Mouse (Mus musculus) gastrocnemius, postnatal 25 days (tissue): ENCODE measurements around the gene Lrpap1. TPM values are rescaled to one million over a fixed set of nuclear protein-coding genes. Genes with fewer than 3 reads are reported as not detected.

Source experiments
- DNase-seq: peaks from one replicate; pipeline ENCODE4 v3.0.0; 2022
- total RNA-seq, 2 experiments: library from RNA; stranded (reverse); gene quantifications; 1 replicate in 1 of 2; 2 replicates in 1 of 2; pipeline ENCODE4 v1.2.3; 2021

Gene Lrpap1
- total RNA-seq, 2 experiments from 2014 or later, result 22.2 to 35.2 TPM

DNA sequence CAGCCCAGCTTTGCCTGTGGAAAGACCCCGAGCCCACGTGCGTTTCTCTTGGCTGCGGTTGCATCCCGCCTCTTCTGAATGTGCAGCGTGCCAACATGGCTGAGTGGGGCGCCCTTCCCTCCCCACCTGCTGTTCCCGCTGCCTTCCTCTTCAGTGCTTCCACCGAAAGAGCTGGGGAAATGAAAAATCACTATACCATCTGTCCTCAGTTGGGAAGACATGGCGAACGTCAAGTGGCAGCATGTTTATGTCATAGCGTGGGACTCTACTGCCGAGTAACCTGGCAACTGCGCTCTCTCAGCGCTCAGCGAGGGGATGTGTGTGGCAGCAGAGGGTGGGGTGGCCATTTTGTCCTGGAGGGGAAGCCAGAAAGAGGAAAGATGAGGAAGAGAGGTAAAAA, 23.6 kb upstream of the Lrpap1 start:
- no peak for DNase-seq

GRCm38 (mm10) chr5:35120024-35120423, 14.5 kb upstream of the Lrpap1 start:
- DNase-seq, result no peak

DNA sequence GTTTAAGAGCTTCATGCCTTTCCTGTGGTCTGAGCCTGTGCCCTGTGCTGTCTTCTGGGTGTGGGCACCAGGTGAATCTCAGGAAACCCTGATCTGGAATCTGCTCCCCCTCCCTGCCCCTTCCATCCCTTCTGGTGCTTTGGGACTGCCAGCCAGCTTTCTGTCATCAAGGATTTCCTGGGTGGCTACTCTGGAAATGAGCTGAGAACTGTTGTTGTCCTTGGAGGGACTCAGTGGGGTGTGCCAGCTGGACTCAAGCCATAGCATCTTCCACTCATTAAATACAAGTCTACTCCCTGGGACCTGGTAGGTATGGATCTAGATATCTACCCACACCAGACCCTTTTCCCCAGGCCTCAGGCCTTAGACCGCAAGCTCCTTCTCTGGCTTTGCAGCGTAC, 12.9 kb upstream of the Lrpap1 start:
- DNase-seq, result no peak

DNA sequence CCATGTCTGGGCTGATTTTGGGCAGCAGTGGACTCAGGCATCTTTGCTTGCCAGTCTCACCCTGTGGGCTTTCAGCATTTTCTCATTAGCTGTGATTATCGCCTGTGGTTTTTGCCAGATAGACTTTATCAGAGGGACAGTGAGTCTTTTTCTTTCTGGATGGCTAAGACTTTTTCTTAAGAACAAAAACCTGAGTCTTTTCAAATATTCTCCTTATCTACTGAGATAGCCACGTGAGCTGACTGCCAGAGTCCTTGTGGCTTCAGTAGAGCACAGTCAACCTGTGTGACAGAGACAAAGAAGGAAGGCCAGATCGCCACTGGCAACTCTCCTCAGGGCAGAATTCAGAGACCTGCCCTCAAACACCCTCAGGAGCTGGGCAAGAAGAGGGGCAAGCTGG, 12.1 kb upstream of the Lrpap1 start:
- DNase-seq, result no peak

- no peak for DNase-seq
Measured at GRCm38 (mm10) chr5:35116002-35116401, 10.4 kb upstream of the Lrpap1 start.

DNA sequence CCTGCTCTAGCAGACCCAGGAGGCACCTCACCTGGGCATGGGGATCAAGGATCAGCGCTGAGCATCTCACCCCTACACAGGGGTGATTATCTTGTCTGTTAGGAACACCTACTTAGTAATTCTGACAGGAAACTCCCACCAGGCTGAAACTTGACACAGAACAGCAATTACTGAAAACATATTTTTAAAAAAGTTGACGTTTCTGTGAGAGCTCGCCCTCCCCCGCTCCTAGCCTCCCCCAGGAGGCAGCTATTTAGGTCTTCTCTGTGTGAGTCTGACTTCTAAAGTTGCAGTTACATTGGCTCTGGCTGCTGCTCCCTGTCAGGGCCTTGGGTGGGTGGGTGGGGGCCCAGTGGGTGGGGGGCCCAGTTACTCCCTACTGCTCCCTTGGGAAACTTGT, 6.9 kb upstream of the Lrpap1 start:
- no peak for DNase-seq

DNA sequence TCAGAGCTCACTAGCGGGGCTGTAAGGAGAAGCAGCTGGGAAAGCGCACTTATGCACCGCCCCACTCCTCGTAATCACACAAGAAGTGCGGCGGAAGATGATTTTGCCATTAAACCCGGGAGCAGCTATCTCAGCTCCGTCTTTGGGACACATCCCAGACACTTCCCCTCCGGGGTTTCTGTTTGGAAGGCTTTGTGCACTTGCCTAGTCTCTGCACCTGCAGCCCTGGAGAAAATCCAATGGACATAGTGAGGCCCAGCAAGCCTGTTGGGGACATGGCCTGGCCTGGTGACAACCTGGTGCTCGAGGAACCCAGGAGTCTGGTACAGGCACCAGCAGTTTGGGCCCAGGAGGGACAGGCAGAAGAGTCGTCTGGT, 344 bp upstream of the Lrpap1 start:
- DNase-seq, result peak; percentile 50

- no peak for DNase-seq
Measured at GRCm38 (mm10) chr5:35104183-35104959, 1.2 kb downstream of the Lrpap1 start.

- DNase-seq, result no peak
Measured at GRCm38 (mm10) chr5:35103528-35103927, 2.0 kb downstream of the Lrpap1 start.

DNA sequence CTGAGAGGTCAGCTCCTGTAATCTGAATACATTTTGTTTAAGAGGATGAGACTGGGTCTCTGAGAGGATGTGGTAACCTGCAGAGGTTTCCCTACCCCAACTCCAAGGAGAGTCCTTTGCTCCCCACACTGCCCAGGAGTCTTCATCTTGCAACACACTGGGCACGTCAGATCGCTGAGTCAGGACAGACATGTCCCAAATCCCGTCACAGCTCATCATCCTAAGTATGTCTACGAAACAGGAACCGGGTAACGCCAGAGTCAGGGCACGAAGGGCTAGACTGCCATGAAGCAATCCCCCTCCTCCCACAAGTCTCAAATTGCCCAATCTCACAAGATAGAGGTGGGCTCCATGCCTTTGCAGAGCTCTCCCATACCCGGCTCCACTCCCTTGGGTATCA, 2.5 kb downstream of the Lrpap1 start:
- DNase-seq, result no peak

DNA sequence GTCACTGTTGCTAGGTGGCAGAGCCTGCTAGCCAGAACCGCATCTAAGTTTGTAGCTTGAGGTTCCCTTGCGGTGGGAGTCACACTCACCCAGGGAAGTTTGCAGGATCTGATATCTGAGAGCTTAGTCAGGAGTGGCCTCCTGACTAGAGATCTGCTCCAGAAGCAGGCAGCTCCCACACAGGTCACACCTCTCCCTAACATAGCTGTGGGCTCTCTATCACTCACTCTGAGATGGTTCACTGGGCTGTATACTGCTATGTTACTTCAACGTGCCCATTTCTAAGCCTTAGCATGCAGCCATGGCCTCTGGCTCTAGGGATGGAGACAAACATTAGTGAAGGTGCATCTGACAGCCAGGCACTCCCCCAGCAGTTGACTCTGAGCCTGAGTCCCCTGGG, 13.9 kb downstream of the Lrpap1 start:
- DNase-seq, result no peak

DNA sequence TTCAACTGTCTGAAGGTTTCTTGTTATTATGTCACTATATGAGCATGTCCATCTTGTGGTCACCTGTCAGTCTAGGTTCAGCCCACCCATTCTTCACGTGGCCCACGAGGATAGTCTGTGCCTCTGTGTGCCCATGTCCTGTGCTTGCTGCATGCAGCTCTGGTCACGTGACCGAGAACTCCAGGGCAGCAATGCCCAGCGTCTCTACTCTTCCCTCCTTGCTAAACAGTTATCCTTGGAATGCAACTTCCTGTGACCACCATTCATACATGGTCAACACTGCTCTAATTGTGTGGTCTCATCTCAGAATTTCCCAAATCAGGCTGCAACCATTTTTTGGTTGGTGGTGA, 16.0 kb downstream of the Lrpap1 start:
- DNase-seq, result no peak

GRCm38 (mm10) chr5:35088785-35089613, 16.6 kb downstream of the Lrpap1 start:
- DNase-seq, result peak; percentile 57

- peak; percentile 38 for DNase-seq
Measured at GRCm38 (mm10) chr5:35084913-35085312, 20.7 kb downstream of the Lrpap1 start.

- DNase-seq, result no peak
Measured at GRCm38 (mm10) chr5:35079101-35079500, 26.5 kb downstream of the Lrpap1 start.

- DNase-seq, result no peak
Measured at GRCm38 (mm10) chr5:35076369-35076768, 29.2 kb downstream of the Lrpap1 start.

DNA sequence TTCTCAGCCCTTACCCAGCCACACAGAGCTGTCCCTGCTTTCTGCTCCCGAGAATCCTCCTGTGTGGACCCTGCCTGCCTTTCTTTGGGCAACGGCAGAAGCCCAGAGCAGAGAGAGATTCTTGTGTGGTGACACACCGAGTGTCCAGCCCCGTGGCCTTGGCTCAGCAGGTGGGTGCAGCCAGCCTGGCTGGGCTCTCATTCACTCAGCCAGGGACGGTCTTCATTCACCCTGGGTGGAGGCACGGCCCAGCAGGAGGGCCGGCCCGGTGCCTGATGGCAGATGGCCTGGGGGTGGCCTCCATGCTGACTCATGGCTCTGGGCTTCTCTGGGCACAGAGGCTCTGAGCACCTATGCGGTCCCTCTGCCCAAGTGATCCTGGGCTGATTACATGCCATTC, 31.6 kb downstream of the Lrpap1 start:
- DNase-seq, result peak; percentile 87

DNA sequence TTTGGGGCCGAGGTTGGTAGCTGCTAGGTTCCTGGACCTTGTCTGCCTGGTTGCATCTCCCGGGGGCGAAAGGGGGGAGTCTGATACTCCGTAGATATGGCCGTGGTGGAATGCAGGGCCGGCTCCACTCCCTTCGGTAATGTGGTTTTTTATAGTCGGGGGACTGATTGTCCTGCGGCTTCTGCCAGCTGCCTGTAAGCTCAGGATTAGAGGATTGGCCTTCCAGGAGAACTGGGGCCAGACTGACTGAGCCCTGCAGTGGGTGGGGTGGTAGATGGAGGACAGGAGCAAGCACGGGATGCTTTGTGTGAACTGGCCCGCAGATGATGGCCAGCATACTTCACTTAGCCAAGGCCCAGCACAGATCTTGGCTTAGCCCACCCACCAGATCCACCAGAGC, 32.3 kb downstream of the Lrpap1 start:
- peak; percentile 69 for DNase-seq

DNA sequence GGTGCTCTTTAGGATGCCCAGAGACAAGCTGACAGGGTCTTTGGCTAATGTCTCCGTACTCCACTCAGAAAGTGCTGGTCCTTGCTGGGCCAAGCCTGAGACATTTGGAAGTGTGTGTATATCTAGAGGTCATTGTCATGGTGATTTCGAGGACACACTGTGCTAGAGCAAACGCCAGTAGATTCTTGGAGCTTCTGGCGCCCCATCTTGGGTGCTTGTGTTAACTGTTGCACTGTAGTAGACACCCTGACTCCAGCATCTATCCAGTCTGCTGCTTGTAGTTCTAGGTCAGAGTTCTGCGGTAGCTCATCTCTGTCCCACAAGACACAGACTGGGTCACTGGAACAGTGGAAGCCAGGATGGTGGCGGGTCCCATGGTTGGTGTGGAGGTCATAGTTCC, 33.7 kb downstream of the Lrpap1 start:
- DNase-seq, result no peak

- no peak for DNase-seq
Measured at GRCm38 (mm10) chr5:35070953-35071352, 34.6 kb downstream of the Lrpap1 start.

GRCm38 (mm10) chr5:35070314-35070713, 35.3 kb downstream of the Lrpap1 start:
- DNase-seq, result no peak

GRCm38 (mm10) chr5:35069841-35070240, 35.7 kb downstream of the Lrpap1 start:
- DNase-seq, result no peak

GRCm38 (mm10) chr5:35060098-35060497, 45.5 kb downstream of the Lrpap1 start:
- DNase-seq, result peak; percentile 42

DNA sequence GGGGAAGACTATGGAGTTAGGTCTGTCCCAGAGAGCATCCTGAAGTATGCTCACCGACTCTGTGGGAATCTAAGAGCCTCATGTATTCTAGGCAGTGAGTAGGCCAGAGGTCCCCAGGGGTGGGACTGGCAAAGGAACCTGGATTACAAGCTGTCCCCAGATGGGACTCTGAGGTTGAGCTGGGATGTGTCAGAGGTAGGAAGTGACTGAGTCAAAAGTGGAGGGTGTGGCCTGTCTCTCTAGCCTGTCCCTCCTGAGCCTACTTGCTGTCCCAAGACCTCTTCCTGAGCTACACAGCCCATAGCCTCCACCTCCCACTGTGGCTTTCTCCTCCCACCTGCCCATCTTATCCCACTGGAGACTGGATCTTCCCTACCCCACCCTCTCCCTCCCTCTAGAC, 47.4 kb downstream of the Lrpap1 start:
- DNase-seq, result no peak
